Mouse (Mus musculus) spleen, adult 18-20 months (tissue): Measurements from ENCODE around the gene Pla2g7.

Experiments used
- DNase-seq, 2 experiments: peaks; one replicate each; pipeline ENCODE4 v3.0.0; 2022; ENCODE audit warnings: mixed read lengths in 2 of 2

Pla2g7 gene

GRCm38 (mm10) chr17:43581012-43581467 is 13.1 kb downstream of the Pla2g7 start:
- no peak for DNase-seq

- no peak for DNase-seq
Observed at GRCm38 (mm10) chr17:43584771-43585170, 16.9 kb downstream of the Pla2g7 start.

GRCm38 (mm10) chr17:43587278-43587677 is 19.4 kb downstream of the Pla2g7 start:
- no peak for DNase-seq

GRCm38 (mm10) chr17:43589750-43590149 is 21.9 kb downstream of the Pla2g7 start:
- no peak for DNase-seq

GRCm38 (mm10) chr17:43590531-43590930 is 22.6 kb downstream of the Pla2g7 start:
- DNase-seq = no peak

GRCm38 (mm10) chr17:43592296-43593291 is 24.7 kb downstream of the Pla2g7 start:
- no peak for DNase-seq

- DNase-seq = no peak
Observed at GRCm38 (mm10) chr17:43597742-43598141, 29.8 kb downstream of the Pla2g7 start.

- DNase-seq = no peak
Observed at GRCm38 (mm10) chr17:43598706-43599105, 30.8 kb downstream of the Pla2g7 start.

GRCm38 (mm10) chr17:43606704-43607103 is 38.8 kb downstream of the Pla2g7 start:
- DNase-seq = peak; percentile 40 to 79

GRCm38 (mm10) chr17:43611586-43611985 is 43.7 kb downstream of the Pla2g7 start:
- peak in 1 of 2 experiments; percentile 52 for DNase-seq

- DNase-seq = no peak
Observed at GRCm38 (mm10) chr17:43612221-43612620, 44.3 kb downstream of the Pla2g7 start.

GRCm38 (mm10) chr17:43619156-43619555 is 51.3 kb downstream of the Pla2g7 start:
- no peak for DNase-seq

- no peak for DNase-seq
Observed at GRCm38 (mm10) chr17:43622076-43622475, 54.2 kb downstream of the Pla2g7 start.

GRCm38 (mm10) chr17:43628246-43628645 is 60.3 kb downstream of the Pla2g7 start:
- no peak for DNase-seq

- no peak for DNase-seq
Observed at GRCm38 (mm10) chr17:43629026-43629495, 61.2 kb downstream of the Pla2g7 start.

GRCm38 (mm10) chr17:43629496-43630426 is 61.9 kb downstream of the Pla2g7 start, which contains the start of gene Tdrd6:
Tdrd6 (minus strand) TSS chr17:43630299.
- DNase-seq = no peak

- DNase-seq = no peak
Observed at GRCm38 (mm10) chr17:43630427-43630760, 62.5 kb downstream of the Pla2g7 start.

- no peak for DNase-seq
Observed at GRCm38 (mm10) chr17:43637146-43637545, 69.2 kb downstream of the Pla2g7 start.

GRCm38 (mm10) chr17:43640825-43641224 is 72.9 kb downstream of the Pla2g7 start:
- DNase-seq = no peak

GRCm38 (mm10) chr17:43643191-43643590 is 75.3 kb downstream of the Pla2g7 start:
- no peak for DNase-seq

- no peak for DNase-seq
Observed at GRCm38 (mm10) chr17:43644375-43644774, 76.5 kb downstream of the Pla2g7 start.

GRCm38 (mm10) chr17:43645136-43645535 is 77.2 kb downstream of the Pla2g7 start:
- no peak for DNase-seq

GRCm38 (mm10) chr17:43646925-43647324 is 79.0 kb downstream of the Pla2g7 start:
- DNase-seq = no peak
